ENCODE assay signal across 8 mouse cellular contexts in genomic region chr15:82341675-82342542, GRCm38 (mm10). TPM values are rescaled to one million over a fixed set of nuclear protein-coding genes. Genes with fewer than 3 reads are reported as not detected.
DNase-seq lines count a peak whose midpoint lies in the region; ATAC-seq and TF ChIP-seq lines count a peak whose summit lies in the region.

No protein-coding gene starts in this region.

- no peaks in the 10 kb centered on the region for H3K27me3 ChIP-seq in hindbrain, postnatal 0 days (ENCODE audit: insufficient read depth, low read length)

- no peak for ATAC-seq in hindbrain, postnatal 0 days

- no peak overlapping the region for H3K27ac ChIP-seq in hindbrain, postnatal 0 days
- no peak overlapping the region for H3K27ac ChIP-seq in layer of hippocampus, adult 2 months

- no peak for TF ChIP-seq CTCF in hindbrain, postnatal 0 days (IDR thresholded peaks at IDR 0.05; ENCODE audit: low read depth)
- TF ChIP-seq CTCF in layer of hippocampus, adult 2 months (conservative IDR thresholded peaks at IDR 0.05), result no peak

- peak; percentile 4 for DNase-seq in kidney, adult 9 months
- DNase-seq in kidney, adult 18-20 months, result no peak
- DNase-seq in c-Kit-negative CD71-positive TER-119-positive erythroid progenitor cells, embryonic 14.5 days (ENCODE audit: low read depth, low spot score), result peak; percentile 86
- no peak for DNase-seq in hindbrain, postnatal 0 days (ENCODE audit: low spot score)
- peak; percentile 47 for DNase-seq in naive thymus-derived CD4-positive, alpha-beta T cell, adult 2 months (ENCODE audit: low read depth)
- DNase-seq in left cerebral cortex, adult 18-20 months (ENCODE audit: low spot score in 2 of 2), result no peak
- DNase-seq in layer of hippocampus, adult 2 months (ENCODE audit: low spot score in 2 of 2), result no peak
- no peak for DNase-seq in Muller cell, postnatal 12 days (ENCODE audit: inconsistent ontology term)

- peak overlapping the region; percentile 53 for H3K4me2 ChIP-seq in hindbrain, postnatal 0 days (ENCODE audit: low read depth, low read length)

- H3K9me3 ChIP-seq in hindbrain, postnatal 0 days (ENCODE audit: low read length), result no peaks in the 10 kb centered on the region

- peaks cover 15% of the 10 kb centered on the region for H3K4me1 ChIP-seq in hindbrain, postnatal 0 days (ENCODE audit: insufficient read depth, low read length)

- H3K4me3 ChIP-seq in hindbrain, postnatal 0 days (ENCODE audit: low read length), result no peak overlapping the region
- no peak overlapping the region for H3K4me3 ChIP-seq in layer of hippocampus, adult 2 months

- H3K9ac ChIP-seq in hindbrain, postnatal 0 days (replicated peaks; ENCODE audit: low read length), result 0 out of 2 replicates have a peak overlapping the region, but pooled peaks have one; percentile 44

- 65% methylated on average over 15 of the region's 15 CpGs for WGBS in hindbrain, postnatal 0 days

- H3K36me3 ChIP-seq in hindbrain, postnatal 0 days (ENCODE audit: insufficient read depth, low read length), result no peaks in the 10 kb centered on the region

RNA-seq across cellular contexts. Expression of gene Smdt1, which starts 3.1 kb away (rescaled TPM):
- 288 and 293 TPM in 2 replicates for total RNA-seq in hindbrain, postnatal 0 days (2014; rRNA removed)
- 392 and 401 TPM in 2 replicates for polyA plus RNA-seq in hindbrain, postnatal 0 days (2015; fragmentation: Nextera tagmentation; extraction: Ambion mirVana)
- 100 to 1,000 TPM; 140 to 146 TPM for total RNA-seq in left cerebral cortex, adult 18-20 months (2021)
- 100 to 1,000 TPM; 138 to 144 TPM for total RNA-seq in layer of hippocampus, adult 2 months (2021)

RNA-seq across cellular contexts. Expression of gene Pheta2, which starts 3.2 kb away (rescaled TPM):
- 0.93 and 1.2 TPM in 2 replicates for total RNA-seq in hindbrain, postnatal 0 days (2014; rRNA removed)
- 1.3 and 1.4 TPM in 2 replicates for polyA plus RNA-seq in hindbrain, postnatal 0 days (2015; fragmentation: Nextera tagmentation; extraction: Ambion mirVana)
- total RNA-seq in left cerebral cortex, adult 18-20 months (2021), result under 1 TPM; 0.23 to 0.35 TPM
- total RNA-seq in layer of hippocampus, adult 2 months (2021), result under 1 TPM; 0.41 to 0.64 TPM

RNA-seq across cellular contexts. Expression of gene Naga, which starts 3.2 kb away (rescaled TPM):
- 41.6 and 51.1 TPM in 2 replicates for total RNA-seq in hindbrain, postnatal 0 days (2014; rRNA removed)
- 36.9 and 37.2 TPM in 2 replicates for polyA plus RNA-seq in hindbrain, postnatal 0 days (2015; fragmentation: Nextera tagmentation; extraction: Ambion mirVana)
- 10 to 100 TPM; 29.1 to 30.2 TPM for total RNA-seq in left cerebral cortex, adult 18-20 months (2021)
- total RNA-seq in layer of hippocampus, adult 2 months (2021), result 10 to 100 TPM; 37.6 to 40.9 TPM

RNA-seq across cellular contexts. Expression of gene Ndufa6, which starts 12.2 kb away (rescaled TPM):
- total RNA-seq in hindbrain, postnatal 0 days (2014; rRNA removed), result 194 and 224 TPM in 2 replicates
- polyA plus RNA-seq in hindbrain, postnatal 0 days (2015; fragmentation: Nextera tagmentation; extraction: Ambion mirVana), result 511 and 516 TPM in 2 replicates
- 100 to 1,000 TPM; 195 to 198 TPM for total RNA-seq in left cerebral cortex, adult 18-20 months (2021)
- total RNA-seq in layer of hippocampus, adult 2 months (2021), result 100 to 1,000 TPM; 209 to 211 TPM

RNA-seq across cellular contexts. Expression of gene Cyp2d22, which starts 38.2 kb away (rescaled TPM):
- total RNA-seq in hindbrain, postnatal 0 days (2014; rRNA removed), result 3.6 and 6.1 TPM in 2 replicates
- polyA plus RNA-seq in hindbrain, postnatal 0 days (2015; fragmentation: Nextera tagmentation; extraction: Ambion mirVana), result 3.7 and 5.1 TPM in 2 replicates
- total RNA-seq in left cerebral cortex, adult 18-20 months (2021), result 10 to 100 TPM; 36.4 to 40.9 TPM
- total RNA-seq in layer of hippocampus, adult 2 months (2021), result 10 to 100 TPM; 43.0 to 53.8 TPM

Comparison
In these comparisons a context has a peak if more than half of its experiments do, and no peak if none do; other contexts are left out.
1. DNase-seq: peak in kidney, adult 9 months (single experiment), c-Kit-negative CD71-positive TER-119-positive erythroid progenitor cells, embryonic 14.5 days (single experiment) and naive thymus-derived CD4-positive, alpha-beta T cell, adult 2 months (single experiment); none in kidney, adult 18-20 months (single experiment), hindbrain, postnatal 0 days (single experiment), left cerebral cortex, adult 18-20 months (0 of 2), layer of hippocampus, adult 2 months (0 of 2) and Muller cell, postnatal 12 days (single experiment).